Mouse (Mus musculus) heart, adult 2 months (tissue): ENCODE measurements around the gene Kcnip4.

ENCODE experiments used
- CTCF ChIP-seq: fragments of 200-600 bp; IDR thresholded peaks from 2 replicates; pipeline ENCODE4 v1.8.1; 2022; ENCODE audit warnings: antibody characterized with exemption, mild to moderate bottlenecking, moderate library complexity
- EP300 ChIP-seq: fragments of 200-500 bp; IDR thresholded peaks from 2 replicates; pipeline ENCODE4 v1.6.1; 2011; ENCODE audit warnings: low read depth, low read length, control low read depth; ENCODE audit not compliant: insufficient read depth
- POLR2A ChIP-seq: fragments of 200-500 bp; IDR thresholded peaks from 2 replicates; pipeline ENCODE4 v1.6.1; 2011; ENCODE audit warnings: mild to moderate bottlenecking, low read depth, low read length, control low read depth; ENCODE audit not compliant: insufficient read depth

- TF ChIP-seq CTCF (no peak), EP300 (no peak), POLR2A (no peak)
These were observed 71.6 kb downstream of the Kcnip4 start for GRCm38 (mm10) chr5:49453100-49453499.
